Mouse (Mus musculus) heart, adult 11 months (tissue): ENCODE measurements around the gene Gm14137.
A peak's percentile ranks its signal among the peaks of the same experiment; 100 is the strongest.

Experiments
- DNase-seq: peaks from one replicate; pipeline ENCODE4 v3.0.0; 2022

Gene Gm14137

GRCm38 (mm10) chr2:119172862-119173576, 1.3 kb upstream of the Gm14137 start:
- DNase-seq, result peak; percentile 97

DNA sequence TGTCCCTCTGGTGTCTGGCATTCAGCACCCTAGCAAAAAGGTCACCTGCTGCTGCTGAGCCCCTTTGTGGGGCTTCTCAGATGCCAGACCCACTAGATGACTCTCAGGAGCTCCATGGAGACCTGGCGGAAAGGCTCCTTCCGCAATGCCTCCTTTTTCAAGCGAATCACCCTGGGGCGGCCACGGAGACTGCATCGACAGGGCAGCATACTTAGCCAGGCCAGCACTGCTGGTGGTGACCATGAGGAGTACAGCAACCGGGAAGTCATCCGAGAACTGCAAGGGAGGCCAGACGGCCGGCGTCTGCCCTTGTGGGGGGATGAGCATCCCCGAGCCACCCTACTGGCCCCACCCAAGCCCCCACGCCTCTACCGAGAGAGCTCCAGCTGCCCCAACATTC, 557 bp downstream of the Gm14137 start:
- DNase-seq, result no peak

DNA sequence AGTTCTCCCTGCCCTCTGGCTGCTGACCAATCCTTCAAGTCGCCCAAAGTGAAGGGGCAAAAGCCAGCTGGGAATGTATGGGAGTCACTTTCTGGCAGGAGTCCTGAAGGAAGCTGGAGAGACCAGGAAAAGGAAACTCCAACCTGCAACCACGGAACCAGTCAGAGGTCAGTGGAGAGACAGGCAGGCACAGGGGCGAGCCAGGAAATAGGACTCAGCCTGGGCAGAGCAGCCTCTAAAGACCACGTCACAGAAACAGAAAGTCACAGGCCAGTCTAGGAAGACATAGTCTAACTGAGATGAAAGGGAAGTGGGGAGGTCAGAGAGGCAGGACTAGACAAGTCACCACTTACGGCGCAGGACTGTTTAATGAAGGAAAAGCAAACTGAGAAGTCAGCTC, 1.3 kb downstream of the Gm14137 start:
- DNase-seq, result no peak

GRCm38 (mm10) chr2:119176761-119177160, 2.5 kb downstream of the Gm14137 start:
- no peak for DNase-seq

DNA sequence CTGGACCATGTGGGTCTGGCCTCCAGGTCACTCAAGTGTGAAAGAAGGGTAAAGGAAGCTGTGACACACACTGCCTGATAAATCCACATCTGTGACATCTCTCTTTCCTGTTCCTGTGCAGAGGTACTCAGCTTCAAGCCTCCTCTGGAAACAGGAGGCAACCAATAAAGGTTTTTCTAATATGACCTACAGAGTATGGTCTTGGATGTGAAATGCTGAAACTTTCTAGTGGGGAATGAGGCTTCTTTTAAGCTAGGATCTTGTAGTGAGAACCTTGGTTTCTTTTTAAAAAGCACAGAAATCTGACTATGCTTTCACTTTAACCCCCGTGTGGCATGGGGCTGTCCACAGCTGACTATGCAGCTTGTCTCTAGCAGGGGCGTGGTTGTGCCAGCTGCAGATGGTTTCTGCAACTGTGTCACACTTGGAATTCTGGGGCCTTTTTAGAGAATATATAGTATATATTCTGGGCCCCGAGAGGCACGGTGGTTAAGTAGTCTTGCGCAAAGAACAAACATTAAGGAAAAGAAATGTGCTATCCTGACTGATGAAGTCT, 3.2 kb downstream of the Gm14137 start:
- no peak for DNase-seq

GRCm38 (mm10) chr2:119182914-119183313, 8.6 kb downstream of the Gm14137 start:
- peak; percentile 79 for DNase-seq

DNA sequence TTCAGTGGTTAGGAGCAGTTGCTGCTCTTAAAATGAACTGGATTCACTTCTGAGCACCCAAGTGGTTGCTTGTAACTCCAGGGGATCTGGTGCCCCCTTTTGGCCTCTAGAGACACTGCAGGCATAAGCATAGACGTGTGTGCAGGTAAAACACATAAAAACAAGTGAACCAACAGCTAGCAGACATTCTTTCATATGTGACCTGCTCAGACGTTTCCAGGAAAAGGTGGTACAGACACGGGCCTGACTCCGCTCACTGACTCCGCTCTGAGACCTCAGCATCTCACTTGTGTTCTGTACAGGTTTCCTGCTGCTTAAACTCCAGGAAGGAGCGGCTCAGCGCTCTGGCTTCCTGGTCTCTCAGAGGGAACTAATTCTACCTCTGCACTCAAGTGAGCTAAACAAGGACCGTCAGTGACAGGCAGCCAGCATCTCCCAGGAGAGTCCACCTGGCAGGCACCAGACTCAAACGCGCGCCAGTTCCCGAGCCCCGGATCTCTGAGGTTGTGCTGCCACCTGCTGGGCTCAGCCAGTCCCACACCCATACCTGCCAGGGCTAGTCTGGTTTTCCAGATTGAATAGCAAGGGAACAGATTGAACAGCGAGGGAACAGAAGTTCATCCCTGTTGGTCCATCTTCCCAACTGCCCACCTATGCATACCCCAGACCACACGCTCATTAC, 14.9 kb downstream of the Gm14137 start:
- DNase-seq, result peak; percentile 96

DNA sequence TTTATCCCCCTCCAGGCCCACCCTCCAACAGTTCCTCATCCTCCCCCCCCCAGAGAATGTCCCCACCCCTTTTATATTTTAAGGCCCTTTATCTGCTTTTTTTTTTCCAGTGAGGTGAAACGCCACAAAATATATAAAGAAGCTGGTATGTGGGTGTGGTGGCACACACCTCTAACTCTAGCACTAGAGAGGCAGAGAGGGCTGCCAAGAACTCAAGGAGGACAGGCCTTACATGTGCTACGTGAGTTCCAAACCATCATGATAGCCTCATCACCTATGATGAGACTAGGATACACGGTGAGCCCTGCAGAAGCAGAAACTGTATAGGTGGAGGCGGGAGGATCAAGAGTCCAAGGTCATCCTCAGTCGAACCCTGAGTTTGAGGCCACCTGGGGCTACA, 16.7 kb downstream of the Gm14137 start:
- DNase-seq, result no peak

- no peak for DNase-seq
Measured at GRCm38 (mm10) chr2:119194140-119194539, 19.8 kb downstream of the Gm14137 start.

DNA sequence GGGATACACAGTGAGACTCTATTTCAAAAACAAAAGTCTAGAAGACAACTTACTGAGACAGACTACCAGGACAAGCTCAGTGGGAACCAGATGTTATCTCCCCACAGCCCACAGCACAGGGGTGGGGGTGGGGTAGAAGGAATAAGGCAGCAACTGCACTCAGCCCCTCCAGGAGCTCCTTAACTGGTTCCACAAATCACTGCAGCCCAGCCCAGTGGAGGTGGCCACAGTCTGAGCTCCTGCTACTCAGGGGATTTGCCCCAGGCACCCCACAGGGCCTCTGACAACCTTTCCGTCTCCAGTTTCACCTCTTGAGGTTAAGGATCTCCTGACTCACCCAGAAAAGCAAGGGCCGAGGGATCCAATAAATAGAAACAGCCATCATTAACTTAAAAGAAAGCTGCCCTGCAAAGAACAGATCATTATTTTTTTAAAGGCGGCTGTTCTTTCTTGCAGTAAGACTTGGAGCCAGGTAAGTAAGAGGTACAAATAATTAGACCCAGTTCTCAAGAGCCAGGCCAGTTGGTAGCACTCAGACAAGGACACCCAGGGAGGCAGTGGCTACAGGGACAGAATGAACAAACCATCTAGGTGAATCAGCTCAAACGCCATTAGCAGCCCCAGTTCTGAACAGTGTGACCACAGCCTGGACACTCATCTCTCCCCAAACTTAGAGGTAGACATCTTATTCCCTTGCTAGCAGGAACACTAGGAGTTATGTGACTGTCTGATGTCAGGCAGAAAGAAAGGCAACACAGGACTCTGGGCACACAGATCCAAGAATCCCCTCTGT, 22.2 kb downstream of the Gm14137 start:
- DNase-seq, result no peak

- DNase-seq, result no peak
Measured at GRCm38 (mm10) chr2:119197493-119197892, 23.2 kb downstream of the Gm14137 start.

GRCm38 (mm10) chr2:119198049-119198448, 23.7 kb downstream of the Gm14137 start:
- DNase-seq, result peak; percentile 81

GRCm38 (mm10) chr2:119198934-119199333, 24.6 kb downstream of the Gm14137 start:
- DNase-seq, result no peak

DNA sequence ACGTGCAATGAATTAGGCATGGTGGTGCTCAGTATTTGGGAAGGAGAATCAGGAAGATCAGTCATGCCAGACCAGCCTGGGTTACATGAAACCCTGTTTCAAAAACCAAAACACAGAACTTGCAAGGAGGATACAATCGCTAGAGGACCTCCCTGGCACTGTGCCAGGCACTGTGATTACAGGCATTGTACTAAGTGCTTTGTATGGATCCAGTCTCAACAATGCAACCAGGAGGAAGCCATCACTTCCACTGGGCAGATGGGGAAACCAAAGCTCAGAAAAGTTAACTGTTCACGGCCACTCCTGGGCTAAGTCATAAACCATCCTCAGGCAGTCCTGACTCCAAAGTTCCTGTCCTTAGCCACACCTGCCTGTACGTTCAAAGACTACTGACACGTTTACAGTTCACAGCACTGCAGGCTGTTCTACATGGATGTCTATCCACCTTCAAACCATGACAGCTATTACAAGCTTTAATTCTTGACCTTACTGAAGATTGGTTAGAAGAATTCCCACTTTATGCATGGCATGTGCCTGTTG, 28.7 kb downstream of the Gm14137 start:
- DNase-seq, result peak; percentile 94

- peak; percentile 94 for DNase-seq
Measured at GRCm38 (mm10) chr2:119203871-119204460, 29.7 kb downstream of the Gm14137 start.

DNA sequence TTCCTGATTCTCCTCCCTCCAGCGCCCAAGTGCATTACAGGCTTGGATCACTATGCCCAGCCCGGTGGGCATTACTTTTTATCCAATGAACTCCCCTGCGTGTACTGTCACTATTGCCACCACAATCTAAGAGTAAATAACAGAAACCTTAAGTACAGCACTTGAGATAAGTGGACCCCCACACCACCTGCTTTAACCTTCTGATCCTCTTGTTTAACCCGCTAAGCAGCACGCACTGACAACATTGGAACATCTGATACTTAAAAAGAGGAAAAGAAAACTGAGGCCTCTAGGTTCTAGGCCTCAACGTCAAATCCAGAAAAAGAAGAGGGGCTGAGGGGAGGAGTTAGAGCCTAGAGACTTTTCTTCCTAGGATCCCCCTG, 33.6 kb downstream of the Gm14137 start:
- DNase-seq, result no peak

- DNase-seq, result peak; percentile 100
Measured at GRCm38 (mm10) chr2:119208344-119209175, 34.3 kb downstream of the Gm14137 start, which contains the start of the genes Zfyve19 and Dnajc17. TSS of gene Zfyve19 (plus strand) at chr2:119208617. TSS of gene Dnajc17 (minus strand) at chr2:119208795.

- no peak for DNase-seq
Measured at GRCm38 (mm10) chr2:119209176-119209507, 34.8 kb downstream of the Gm14137 start.
